Mouse (Mus musculus): ENCODE results near the gene Farp2. TPM values are rescaled to one million over a fixed set of nuclear protein-coding genes. Genes with fewer than 3 reads are reported as not detected.

Farp2 gene
- polyA plus RNA-seq, 1 experiment from 2014 or later: 0.68 TPM

- DNase-seq (ENCODE audit: low spot score): no peak
Observed at GRCm38 (mm10) chr1:93551427-93551826, 39.5 kb downstream of the Farp2 start.

- DNase-seq (ENCODE audit: low spot score): no peak
Observed at GRCm38 (mm10) chr1:93563224-93563623, 51.3 kb downstream of the Farp2 start.

GRCm38 (mm10) chr1:93563649-93564048 lies 51.8 kb downstream of the Farp2 start:
- DNase-seq (ENCODE audit: low spot score): no peak

GRCm38 (mm10) chr1:93564781-93565180 lies 52.9 kb downstream of the Farp2 start:
- DNase-seq (ENCODE audit: low spot score): no peak

GRCm38 (mm10) chr1:93567013-93567412 lies 55.1 kb downstream of the Farp2 start:
- no peak for DNase-seq (ENCODE audit: low spot score)

GRCm38 (mm10) chr1:93567717-93568497 lies 56.0 kb downstream of the Farp2 start:
- DNase-seq (ENCODE audit: low spot score): no peak

GRCm38 (mm10) chr1:93577066-93577465 lies 65.2 kb downstream of the Farp2 start:
- DNase-seq (ENCODE audit: low spot score): no peak

- no peak for DNase-seq (ENCODE audit: low spot score)
Observed at GRCm38 (mm10) chr1:93577861-93578260, 66.0 kb downstream of the Farp2 start.

- DNase-seq (ENCODE audit: low spot score): no peak
Observed at GRCm38 (mm10) chr1:93581545-93581944, 69.7 kb downstream of the Farp2 start.

- no peak for DNase-seq (ENCODE audit: low spot score)
Observed at GRCm38 (mm10) chr1:93588346-93588745, 76.5 kb downstream of the Farp2 start.

- no peak for DNase-seq (ENCODE audit: low spot score)
Observed at GRCm38 (mm10) chr1:93593960-93594359, 82.1 kb downstream of the Farp2 start.

- no peak for DNase-seq (ENCODE audit: low spot score)
Observed at GRCm38 (mm10) chr1:93595916-93596315, 84.0 kb downstream of the Farp2 start.

GRCm38 (mm10) chr1:93602911-93603310 lies 91.0 kb downstream of the Farp2 start:
- DNase-seq (ENCODE audit: low spot score): no peak

- DNase-seq (ENCODE audit: low spot score): no peak
Observed at GRCm38 (mm10) chr1:93603921-93604320, 92.0 kb downstream of the Farp2 start.

GRCm38 (mm10) chr1:93607090-93608083 lies 95.5 kb downstream of the Farp2 start:
- DNase-seq (ENCODE audit: low spot score): no peak

- no peak for DNase-seq (ENCODE audit: low spot score)
Observed at GRCm38 (mm10) chr1:93608696-93609245, 96.9 kb downstream of the Farp2 start.

GRCm38 (mm10) chr1:93609762-93610161 lies 97.9 kb downstream of the Farp2 start:
- no peak for DNase-seq (ENCODE audit: low spot score)

- no peak for DNase-seq (ENCODE audit: low spot score)
Observed at GRCm38 (mm10) chr1:93618059-93618748, 106.3 kb downstream of the Farp2 start.

GRCm38 (mm10) chr1:93618948-93619347 lies 107.1 kb downstream of the Farp2 start:
- DNase-seq (ENCODE audit: low spot score): no peak

- DNase-seq (ENCODE audit: low spot score): no peak
Observed at GRCm38 (mm10) chr1:93624502-93624901, 112.6 kb downstream of the Farp2 start.

- no peak for DNase-seq (ENCODE audit: low spot score)
Observed at GRCm38 (mm10) chr1:93630796-93631195, 118.9 kb downstream of the Farp2 start.

Data from thymus, postnatal 0 days (tissue).